Mouse (Mus musculus): ENCODE results near the gene Mybpc3.

Mybpc3 gene

GRCm38 (mm10) chr2:91117585-91118275 lies at the start of gene Mybpc3:
Mybpc3 (plus strand) TSS chr2:91118144.
- DNase-seq (ENCODE audit: low spot score): no peak

GRCm38 (mm10) chr2:91068162-91068871 lies 49.6 kb upstream of the Mybpc3 start:
- DNase-seq (ENCODE audit: low spot score): no peak

- no peak for DNase-seq (ENCODE audit: low spot score)
Measured at GRCm38 (mm10) chr2:91068872-91069165, 49.1 kb upstream of the Mybpc3 start.

- no peak for DNase-seq (ENCODE audit: low spot score)
Measured at GRCm38 (mm10) chr2:91069306-91070000, 48.5 kb upstream of the Mybpc3 start.

GRCm38 (mm10) chr2:91070076-91070800 lies 47.7 kb upstream of the Mybpc3 start, which contains the start of gene Slc39a13:
Slc39a13 (minus strand) TSS chr2:91070417.
- peak; percentile 95 for DNase-seq (ENCODE audit: low spot score)

- DNase-seq (ENCODE audit: low spot score): no peak
Measured at GRCm38 (mm10) chr2:91071059-91071458, 46.9 kb upstream of the Mybpc3 start.

GRCm38 (mm10) chr2:91072092-91072491 lies 45.9 kb upstream of the Mybpc3 start:
- DNase-seq (ENCODE audit: low spot score): no peak

GRCm38 (mm10) chr2:91077957-91078313 lies 40.0 kb upstream of the Mybpc3 start:
- no peak for DNase-seq (ENCODE audit: low spot score)

- no peak for DNase-seq (ENCODE audit: low spot score)
Measured at GRCm38 (mm10) chr2:91078314-91079025, 39.5 kb upstream of the Mybpc3 start.

- no peak for DNase-seq (ENCODE audit: low spot score)
Measured at GRCm38 (mm10) chr2:91079026-91079384, 38.9 kb upstream of the Mybpc3 start.

GRCm38 (mm10) chr2:91080784-91081513 lies 37.0 kb upstream of the Mybpc3 start:
- no peak for DNase-seq (ENCODE audit: low spot score)

GRCm38 (mm10) chr2:91081775-91082695 lies 35.9 kb upstream of the Mybpc3 start, which contains the start of gene Spi1:
Spi1 (plus strand) TSS chr2:91082390.
- no peak for DNase-seq (ENCODE audit: low spot score)

GRCm38 (mm10) chr2:91082844-91083243 lies 35.1 kb upstream of the Mybpc3 start:
- DNase-seq (ENCODE audit: low spot score): no peak

- no peak for DNase-seq (ENCODE audit: low spot score)
Measured at GRCm38 (mm10) chr2:91083366-91083940, 34.5 kb upstream of the Mybpc3 start.

GRCm38 (mm10) chr2:91084179-91084820 lies 33.6 kb upstream of the Mybpc3 start:
- no peak for DNase-seq (ENCODE audit: low spot score)

- DNase-seq (ENCODE audit: low spot score): no peak
Measured at GRCm38 (mm10) chr2:91085494-91086391, 32.2 kb upstream of the Mybpc3 start.

- DNase-seq (ENCODE audit: low spot score): no peak
Measured at GRCm38 (mm10) chr2:91086392-91087237, 31.3 kb upstream of the Mybpc3 start.

Measured in layer of hippocampus, adult 9-10 months (tissue).